Mouse (Mus musculus) 416B (cell line): ENCODE measurements around the gene Fam19a5.

Experiments
- DNase-seq: peaks from one replicate; pipeline ENCODE4 v3.0.0; 2011; ENCODE audit warnings: low read depth

Fam19a5 gene

GRCm38 (mm10) chr15:87596731-87597130 is 52.6 kb downstream of the Fam19a5 start:
- DNase-seq: no peak

- no peak for DNase-seq
Measured at GRCm38 (mm10) chr15:87597149-87597548, 53.0 kb downstream of the Fam19a5 start.

GRCm38 (mm10) chr15:87597766-87598165 is 53.7 kb downstream of the Fam19a5 start:
- DNase-seq: no peak

GRCm38 (mm10) chr15:87598636-87599035 is 54.5 kb downstream of the Fam19a5 start:
- DNase-seq: no peak

- no peak for DNase-seq
Measured at GRCm38 (mm10) chr15:87603316-87603715, 59.2 kb downstream of the Fam19a5 start.

GRCm38 (mm10) chr15:87605504-87606280 is 61.6 kb downstream of the Fam19a5 start:
- no peak for DNase-seq

GRCm38 (mm10) chr15:87606702-87607101 is 62.6 kb downstream of the Fam19a5 start:
- DNase-seq: no peak

GRCm38 (mm10) chr15:87609236-87609635 is 65.1 kb downstream of the Fam19a5 start:
- DNase-seq: no peak

- DNase-seq: no peak
Measured at GRCm38 (mm10) chr15:87623966-87624609, 80.0 kb downstream of the Fam19a5 start.

GRCm38 (mm10) chr15:87624610-87625091 is 80.6 kb downstream of the Fam19a5 start:
- DNase-seq: no peak

GRCm38 (mm10) chr15:87625236-87626023 is 81.3 kb downstream of the Fam19a5 start:
- no peak for DNase-seq

GRCm38 (mm10) chr15:87635272-87635671 is 91.2 kb downstream of the Fam19a5 start:
- no peak for DNase-seq

GRCm38 (mm10) chr15:87636407-87636806 is 92.3 kb downstream of the Fam19a5 start:
- no peak for DNase-seq

GRCm38 (mm10) chr15:87637234-87637633 is 93.1 kb downstream of the Fam19a5 start:
- DNase-seq: no peak

- no peak for DNase-seq
Measured at GRCm38 (mm10) chr15:87638270-87638669, 94.2 kb downstream of the Fam19a5 start.

- no peak for DNase-seq
Measured at GRCm38 (mm10) chr15:87646313-87647061, 102.4 kb downstream of the Fam19a5 start.

- no peak for DNase-seq
Measured at GRCm38 (mm10) chr15:87649651-87650050, 105.6 kb downstream of the Fam19a5 start.

GRCm38 (mm10) chr15:87654551-87654950 is 110.5 kb downstream of the Fam19a5 start:
- no peak for DNase-seq

- DNase-seq: no peak
Measured at GRCm38 (mm10) chr15:87656496-87657155, 112.5 kb downstream of the Fam19a5 start.

GRCm38 (mm10) chr15:87659729-87660128 is 115.6 kb downstream of the Fam19a5 start:
- DNase-seq: no peak

GRCm38 (mm10) chr15:87661954-87662353 is 117.9 kb downstream of the Fam19a5 start:
- no peak for DNase-seq
